Mouse (Mus musculus) heart, adult 18-20 months (tissue): ENCODE results near the gene Mthfd2l. TPM values are rescaled to one million over a fixed set of nuclear protein-coding genes. Genes with fewer than 3 reads are reported as not detected.
A peak's percentile ranks its signal among the peaks of the same experiment; 100 is the strongest.

Source experiments
- DNase-seq, 2 experiments: peaks; one replicate each; pipeline ENCODE4 v3.0.0; 2021 to 2022; ENCODE audit warnings: mixed read lengths in 1 of 2
- total RNA-seq, 2 experiments: library from RNA; stranded (reverse); gene quantifications; 2 replicates each; pipeline ENCODE4 v1.2.3; 2021

Gene Mthfd2l
- total RNA-seq, 2 experiments from 2014 or later = 8.3 to 11.1 TPM

DNA sequence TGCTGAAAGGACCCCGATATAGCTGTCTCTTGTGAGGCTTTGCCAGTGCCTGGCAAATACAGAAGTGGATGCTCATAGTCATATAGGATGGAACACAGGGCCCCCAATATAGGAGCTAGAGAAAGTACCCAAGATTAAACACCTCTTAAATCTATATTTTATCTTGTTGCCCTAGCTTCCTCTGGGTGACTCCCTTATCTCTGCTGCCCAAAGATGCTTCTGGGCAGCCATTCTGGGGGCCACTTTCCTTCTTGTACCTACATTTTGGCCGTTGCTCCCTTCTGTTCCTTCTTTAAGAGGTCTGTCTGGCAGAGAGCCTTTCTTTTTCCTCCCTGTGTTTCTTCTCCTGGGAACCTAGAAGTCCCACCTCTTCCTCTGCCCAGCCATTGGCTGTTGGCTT, 14.5 kb downstream of the Mthfd2l start:
- DNase-seq = no peak

DNA sequence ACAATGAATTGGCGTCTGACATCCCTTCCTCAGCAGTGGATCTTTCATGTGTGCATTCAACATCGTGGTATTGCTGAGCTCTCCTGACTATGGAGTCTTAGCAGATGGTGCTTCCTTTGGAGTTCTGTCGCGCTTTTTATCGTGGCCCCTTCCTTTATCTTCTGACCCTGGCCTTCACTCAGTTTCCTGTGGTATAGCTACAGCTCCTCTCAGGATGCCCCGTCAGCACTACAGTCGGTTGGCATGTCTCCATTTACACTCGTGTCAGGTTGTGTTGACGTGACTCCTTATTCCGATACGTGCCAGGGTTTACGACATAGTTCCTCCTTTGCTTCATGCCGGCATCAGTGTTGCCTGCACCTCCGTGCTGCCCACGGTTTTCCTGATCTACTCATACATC, 18.6 kb downstream of the Mthfd2l start:
- DNase-seq = no peak

DNA sequence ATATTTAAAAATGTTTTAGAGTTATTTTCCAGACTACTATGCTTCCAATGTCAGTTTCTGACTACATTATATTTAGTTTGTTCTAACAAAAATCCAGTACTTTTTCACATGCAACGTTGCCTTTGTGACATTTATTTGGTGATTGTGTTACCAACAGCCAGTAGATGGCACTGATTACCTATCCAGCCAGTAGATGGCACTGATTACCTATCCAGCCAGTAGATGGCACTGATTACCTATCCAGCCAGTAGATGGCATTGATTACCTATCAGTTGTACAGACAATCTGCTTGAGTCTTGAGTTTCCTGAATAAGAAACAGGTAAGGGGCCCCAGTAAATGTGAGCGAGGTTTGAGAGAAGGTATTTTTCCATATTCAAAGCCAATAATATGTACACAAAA, 20.6 kb downstream of the Mthfd2l start:
- DNase-seq = peak; percentile 22 to 37

DNA sequence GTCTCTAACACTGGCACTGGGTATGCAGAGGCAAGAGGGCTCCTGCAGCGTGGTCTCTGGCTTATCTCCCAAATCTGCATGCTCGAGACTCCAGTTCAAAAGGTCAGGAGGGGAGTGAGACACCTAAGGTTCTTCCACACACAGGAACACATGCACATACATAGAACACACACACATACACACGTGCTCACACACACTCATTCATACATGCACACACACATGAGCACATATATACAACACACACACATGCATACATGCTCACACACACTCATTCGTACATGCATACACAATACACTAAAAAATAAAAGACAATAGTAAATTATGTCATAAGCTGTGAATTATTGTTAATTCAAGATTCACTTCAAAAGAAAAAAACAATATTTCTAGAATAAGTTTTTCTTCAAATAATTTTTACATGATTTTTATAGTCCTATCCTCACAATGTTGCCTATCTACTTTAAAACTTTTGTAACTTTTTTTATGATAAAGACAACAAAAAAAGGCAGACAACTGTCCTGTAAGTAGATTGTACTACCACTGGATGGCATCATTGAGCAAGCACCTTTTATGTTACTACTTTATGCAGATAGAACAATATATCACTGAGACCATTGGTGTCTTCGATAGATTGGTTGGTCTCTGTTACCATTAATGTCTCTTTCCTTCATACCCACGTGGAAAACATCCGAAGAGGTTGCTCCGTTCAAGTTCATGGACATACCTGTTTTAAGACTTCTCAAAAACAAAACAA, 22.0 kb downstream of the Mthfd2l start:
- DNase-seq = no peak

DNA sequence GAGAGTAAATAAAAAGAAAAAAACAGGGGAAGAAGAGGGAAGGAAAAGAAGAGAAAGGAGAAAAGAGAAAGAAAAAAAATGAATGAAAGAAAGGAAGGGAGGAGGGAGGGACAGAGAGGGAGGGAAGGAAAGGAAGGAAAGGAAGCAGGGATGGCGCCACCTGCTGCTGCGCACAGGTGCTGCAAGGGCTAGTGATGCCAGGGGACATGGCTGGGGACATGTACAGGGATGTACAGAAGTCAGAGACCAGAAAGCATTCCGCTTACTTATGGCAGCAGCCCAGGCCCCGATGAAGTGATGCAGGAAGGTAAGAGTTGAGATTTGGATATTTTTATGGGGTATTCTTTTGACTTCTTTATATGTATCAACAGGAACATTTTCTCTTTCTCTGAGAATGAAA, 33.4 kb downstream of the Mthfd2l start:
- no peak for DNase-seq

DNA sequence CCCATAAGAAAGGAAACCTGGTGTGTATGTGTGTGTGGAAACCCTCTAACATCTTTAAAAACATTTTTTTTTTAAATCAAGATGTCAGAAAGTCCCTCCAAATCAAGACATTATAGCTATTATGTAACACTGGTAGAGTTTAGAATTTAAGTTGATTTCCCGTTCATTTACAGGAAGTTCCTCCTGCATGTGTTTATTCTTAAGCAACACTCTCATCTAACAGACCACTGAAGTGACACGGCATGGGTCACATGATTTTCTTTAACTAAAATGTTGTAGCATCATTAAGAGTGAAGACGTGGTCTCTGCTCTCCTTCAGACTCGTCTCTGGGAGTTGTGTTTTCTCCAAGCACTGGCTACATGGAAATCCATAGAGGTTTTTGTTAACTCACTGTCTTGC, 33.8 kb downstream of the Mthfd2l start:
- DNase-seq = no peak

DNA sequence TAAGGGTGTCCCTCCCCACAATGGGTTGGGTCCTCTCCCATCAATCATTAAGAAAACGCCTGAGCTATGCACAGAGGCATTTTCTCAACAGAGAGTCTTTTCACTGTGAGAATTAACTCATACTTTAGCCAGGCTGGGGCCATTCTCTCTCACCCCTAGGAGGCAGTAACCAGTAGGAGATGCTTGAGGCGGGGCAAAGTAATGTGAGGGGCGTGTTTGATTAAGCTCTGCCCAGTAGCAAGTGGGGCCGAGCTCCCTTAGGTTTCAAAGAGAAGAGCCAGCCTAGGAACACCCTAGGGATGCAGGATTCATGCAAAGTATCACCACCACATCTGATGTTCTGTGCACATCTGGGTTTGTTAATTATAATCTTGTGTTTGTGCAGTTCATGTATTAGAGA, 34.5 kb downstream of the Mthfd2l start:
- DNase-seq = no peak

DNA sequence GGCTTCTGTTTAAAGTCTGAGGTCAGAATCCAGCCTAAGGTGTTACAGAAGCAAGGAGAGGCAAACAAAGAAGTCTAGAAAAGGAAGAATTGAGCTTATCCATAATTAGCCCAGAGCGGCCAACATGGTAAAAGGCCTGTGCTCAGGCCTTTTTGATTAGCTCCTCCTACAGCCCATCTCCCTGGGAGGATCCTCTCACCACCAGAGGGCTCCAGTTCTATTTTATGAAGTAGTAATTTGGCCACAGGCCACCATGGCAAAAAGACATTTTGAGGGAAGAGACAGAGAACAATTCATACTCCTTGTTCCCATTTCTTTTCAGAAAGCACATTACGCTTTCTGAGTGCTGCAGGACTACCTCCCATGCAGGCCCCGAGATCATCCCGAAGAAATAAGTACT, 46.3 kb downstream of the Mthfd2l start:
- peak; percentile 72 to 85 for DNase-seq

DNA sequence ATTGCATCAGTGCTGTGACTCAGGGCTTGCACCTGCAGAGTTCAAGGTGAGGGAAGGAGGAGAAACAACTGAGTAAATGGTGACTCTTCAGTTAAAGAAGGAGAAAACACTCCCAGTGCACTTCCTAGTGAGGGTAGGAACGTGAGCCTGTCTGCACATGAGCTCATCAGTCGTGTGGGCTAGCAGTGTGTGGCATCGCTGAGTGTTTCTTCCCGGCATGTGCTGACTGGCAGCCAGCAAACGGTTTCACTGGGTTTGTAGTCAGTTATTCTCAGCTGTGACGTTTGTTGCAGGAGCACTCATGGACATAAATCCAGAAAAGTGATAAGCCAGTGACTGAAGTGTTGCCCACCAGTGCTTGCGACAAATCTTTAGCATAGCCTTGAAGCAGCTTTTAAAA, 49.4 kb downstream of the Mthfd2l start:
- no peak for DNase-seq

DNA sequence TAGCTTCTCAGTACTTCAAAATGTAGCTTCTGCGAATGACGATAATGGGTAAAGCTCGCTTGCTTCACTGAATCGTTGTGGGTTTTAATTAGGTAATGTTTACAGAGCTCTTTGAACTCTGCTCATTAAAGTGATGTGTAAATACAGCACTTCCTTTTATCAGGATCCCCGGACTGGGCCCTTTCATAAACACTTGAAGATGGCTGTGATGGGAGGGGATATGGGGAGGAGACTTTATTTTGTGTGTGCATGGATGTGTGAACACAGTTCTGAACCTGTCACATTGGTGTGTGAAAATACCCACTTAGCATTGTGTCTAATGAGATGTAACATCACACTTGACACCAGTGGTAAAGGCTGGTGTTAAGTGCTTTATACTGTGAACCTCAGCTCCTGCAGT, 56.7 kb downstream of the Mthfd2l start:
- DNase-seq = no peak

DNA sequence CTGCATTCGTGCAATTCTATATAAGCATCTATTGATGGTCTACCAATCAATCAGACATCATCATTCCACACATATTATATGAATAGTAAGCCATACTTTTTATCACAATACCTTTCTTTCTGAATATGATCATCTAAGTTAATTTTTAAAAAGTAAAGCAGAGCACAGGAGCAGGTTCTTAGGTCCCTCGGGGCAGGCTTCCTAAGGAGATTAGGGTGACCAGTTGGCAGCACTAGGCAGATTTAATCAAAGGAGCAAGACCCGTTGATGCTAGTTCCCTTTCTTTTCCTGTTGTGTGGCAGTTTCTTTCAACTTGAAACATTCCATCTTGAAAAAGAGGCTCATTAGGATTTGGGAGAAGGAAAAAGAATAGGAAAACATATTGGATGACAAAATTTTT, 57.2 kb downstream of the Mthfd2l start:
- no peak for DNase-seq

DNA sequence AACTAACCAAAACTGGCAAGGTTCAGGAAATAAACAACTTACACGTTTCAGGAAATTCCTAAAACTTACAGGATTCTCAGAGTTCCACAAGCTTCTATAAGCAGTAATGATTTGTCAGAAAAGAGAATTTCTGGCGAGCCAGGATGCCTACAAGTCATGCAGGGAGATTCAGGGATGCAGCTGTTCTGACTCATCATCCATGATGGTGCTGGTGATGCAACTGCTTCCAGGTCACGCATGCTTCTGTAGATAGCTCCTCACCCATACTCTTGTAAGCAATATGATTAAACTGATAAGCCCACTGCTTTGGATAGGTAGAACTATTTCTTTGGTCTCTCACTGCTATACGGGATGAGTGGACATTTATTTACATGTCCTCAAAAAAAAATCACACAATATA, 57.7 kb downstream of the Mthfd2l start:
- DNase-seq = no peak

DNA sequence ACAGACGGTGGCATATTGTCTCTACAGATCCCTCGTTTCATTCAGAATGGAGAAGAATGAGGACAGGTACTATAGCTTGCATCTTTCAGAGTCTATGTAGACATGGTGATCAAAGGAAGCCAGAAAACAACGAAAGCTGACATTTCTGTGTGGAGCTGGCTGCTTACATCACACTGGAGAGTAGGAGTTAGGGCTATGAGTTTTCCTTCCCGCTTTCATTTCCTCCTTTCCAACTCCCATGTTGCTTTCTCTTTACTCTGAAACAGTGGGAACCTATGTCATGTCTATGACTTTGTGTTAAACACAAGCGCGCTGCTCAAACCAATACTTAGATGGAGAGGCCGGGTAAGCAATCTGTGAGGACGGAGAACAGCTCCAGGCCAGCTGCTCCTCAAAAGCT, 69.0 kb downstream of the Mthfd2l start:
- DNase-seq = peak in 1 of 2 experiments; percentile 2

DNA sequence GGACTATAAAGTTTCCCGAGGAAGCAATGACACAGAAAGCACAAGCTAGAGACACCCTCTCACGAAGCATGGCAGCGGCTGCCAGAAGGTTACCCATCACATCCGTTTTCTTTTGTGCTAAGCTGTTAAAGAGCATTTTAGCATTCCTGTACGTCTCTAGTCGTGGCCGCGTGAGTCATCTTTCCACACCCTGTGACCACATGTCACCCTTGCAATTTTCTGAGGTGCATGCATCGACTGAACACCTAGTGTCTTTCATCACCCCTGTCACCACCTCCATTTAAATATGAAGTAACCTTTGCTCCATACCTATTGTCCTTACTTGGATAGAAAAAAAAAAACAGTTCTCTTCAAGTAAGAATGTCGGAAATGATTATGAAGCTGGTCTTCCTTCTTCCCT, 84.3 kb downstream of the Mthfd2l start:
- no peak for DNase-seq

DNA sequence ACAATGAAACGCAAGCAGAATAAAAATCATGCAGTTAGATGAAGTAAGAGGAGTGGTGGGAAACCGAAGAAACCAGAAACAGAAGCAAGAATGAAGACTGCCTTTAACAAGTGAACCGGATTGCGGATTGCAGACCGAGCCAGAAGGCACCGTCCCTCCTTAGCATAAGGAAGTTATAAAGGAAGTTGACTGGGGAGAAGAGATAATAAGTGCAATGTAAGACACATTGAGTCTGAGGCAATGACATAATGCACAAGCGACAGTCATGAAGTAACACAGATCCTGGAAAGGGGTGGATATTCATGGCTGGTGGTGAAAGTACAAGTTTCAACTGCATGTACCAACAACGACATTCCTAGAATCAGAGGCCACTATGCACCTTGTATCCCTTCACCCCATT, 92.2 kb downstream of the Mthfd2l start:
- DNase-seq = no peak

DNA sequence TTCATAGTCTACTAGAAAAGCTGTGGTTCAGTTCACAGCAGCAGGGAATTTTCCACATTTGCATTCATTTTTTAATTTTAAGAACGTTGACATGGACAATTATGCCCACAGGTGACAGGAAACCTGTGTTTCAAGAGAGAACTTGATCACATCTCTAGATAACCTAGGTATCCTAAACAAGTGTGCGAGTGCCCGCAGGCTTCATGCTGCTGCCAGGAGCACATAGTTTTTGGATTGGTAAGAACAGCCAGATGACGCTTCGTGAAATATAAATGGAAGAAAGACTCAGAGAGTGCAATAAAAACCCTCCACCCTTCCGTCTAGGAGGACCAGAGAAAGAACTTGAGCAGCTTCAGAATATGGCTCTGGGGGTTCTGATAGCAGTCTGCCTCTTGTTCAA, 96.2 kb downstream of the Mthfd2l start, which contains the start of gene Epgn:
Gene Epgn (plus strand): TSS at position 301 of the 400 bp plus-strand sequence.
- DNase-seq = no peak

DNA sequence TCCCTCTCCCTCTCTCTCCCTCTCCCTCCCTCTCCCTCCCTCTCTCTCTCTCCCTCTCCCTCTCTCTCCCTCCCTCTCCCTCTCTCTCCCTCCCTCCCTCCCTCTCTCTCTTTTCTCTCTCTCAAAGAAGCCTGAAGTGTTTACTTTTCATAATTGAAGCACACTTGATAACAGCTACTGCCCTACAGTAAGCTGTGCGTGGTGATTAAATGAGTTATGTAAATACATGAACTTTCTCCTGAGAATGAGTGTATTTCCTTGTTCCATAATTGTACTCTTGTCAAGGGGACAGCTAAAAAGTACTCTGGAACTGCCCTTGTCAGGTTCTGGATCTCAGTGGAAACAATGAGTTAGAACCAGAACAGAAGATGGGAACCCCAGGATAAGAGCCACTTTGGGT, 96.9 kb downstream of the Mthfd2l start:
- DNase-seq = no peak

DNA sequence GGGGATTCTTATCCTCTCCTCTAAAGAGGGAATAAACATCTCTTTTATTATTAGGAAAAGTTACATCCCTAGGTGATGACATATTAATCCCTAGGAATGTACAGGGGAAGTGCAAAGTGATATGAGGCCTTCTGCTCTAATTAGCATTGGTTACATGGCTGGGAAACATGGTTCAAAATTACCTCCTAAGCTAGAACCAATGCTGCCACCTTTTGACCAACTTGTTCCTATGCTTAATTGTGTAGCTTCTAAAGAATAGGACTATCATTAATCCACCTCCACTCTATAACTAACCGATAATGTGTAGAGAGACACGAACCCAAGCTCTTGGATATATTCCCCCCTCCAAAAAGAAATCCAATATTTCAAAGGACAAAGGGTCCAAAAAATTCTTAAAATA, 99.7 kb downstream of the Mthfd2l start:
- DNase-seq = no peak

DNA sequence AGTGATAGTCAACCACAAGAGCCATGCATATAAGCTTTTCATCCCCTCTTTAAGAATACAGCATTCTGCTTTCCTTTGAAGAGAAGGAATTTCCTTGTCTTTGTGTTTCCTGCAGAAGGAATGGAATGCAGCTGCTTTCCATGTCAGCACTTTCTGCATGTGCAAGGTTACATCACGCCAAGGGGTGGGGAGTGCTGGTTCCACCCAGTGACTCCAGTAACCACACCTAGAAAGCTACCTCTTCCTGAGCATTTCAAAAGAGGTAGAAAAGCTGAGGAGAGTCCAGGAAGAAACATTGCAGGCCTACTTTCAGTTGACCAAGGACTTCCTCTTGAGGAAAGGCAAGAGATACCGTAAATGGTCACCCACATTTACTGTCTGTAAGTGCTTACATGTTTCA, 104.4 kb downstream of the Mthfd2l start:
- DNase-seq = peak; percentile 7 to 10

DNA sequence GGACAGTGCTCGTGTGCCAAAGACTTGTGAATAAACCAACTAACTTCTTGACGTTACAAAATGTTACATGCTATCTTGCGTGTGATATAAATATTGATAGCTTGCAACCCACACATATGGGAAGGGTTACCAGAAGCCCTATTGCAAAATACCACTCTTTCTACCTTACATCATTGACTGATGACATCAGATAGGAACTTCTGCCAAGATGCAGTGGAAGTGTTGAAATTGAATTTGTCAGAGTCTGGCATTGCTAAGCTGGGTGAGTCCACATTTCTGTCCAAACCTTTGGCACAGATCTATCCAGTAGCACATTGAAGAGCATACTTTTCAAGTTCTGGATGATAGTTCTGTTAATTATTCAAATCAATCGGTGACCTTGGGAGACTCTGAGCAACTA, 105.7 kb downstream of the Mthfd2l start:
- DNase-seq = peak; percentile 32 to 50

DNA sequence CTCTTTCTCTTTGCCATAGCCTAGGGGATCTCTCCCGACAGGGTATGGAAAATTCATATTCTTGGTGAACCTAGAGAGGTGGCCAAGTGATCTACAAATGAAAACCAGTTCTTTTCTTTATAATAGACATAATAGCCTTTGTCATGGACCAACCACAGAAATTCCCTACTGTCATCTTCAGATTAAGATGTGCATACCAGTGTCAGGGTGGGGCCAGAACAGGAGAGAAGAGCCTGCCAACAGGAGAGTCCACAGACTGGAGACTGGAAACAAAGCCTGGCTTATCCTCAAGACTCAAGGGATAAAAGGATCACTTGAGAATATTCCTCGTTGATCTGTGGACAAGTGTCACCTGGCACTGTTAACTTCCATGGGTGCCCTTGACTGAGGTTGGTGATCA, 106.8 kb downstream of the Mthfd2l start:
- no peak for DNase-seq

DNA sequence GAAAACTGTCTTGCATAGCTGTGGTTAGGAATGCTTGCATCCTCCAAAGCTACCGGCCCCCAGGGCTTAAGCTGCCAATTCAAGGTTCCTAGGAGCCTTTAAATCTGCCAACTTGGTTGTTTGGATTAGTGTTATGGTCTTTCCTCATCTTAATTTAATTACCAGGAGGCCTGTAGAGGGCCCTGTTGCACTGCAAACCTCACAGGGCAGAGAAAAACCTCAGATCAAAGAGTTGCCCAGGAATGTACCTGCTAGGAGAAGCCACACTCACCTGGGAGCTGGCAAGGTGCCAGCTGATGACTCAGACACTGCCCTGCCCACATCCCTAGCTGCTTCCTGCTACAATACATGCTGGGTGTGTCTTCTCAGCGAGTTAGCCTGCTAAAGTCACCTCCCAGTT, 107.6 kb downstream of the Mthfd2l start:
- DNase-seq = peak; percentile 11 to 14

DNA sequence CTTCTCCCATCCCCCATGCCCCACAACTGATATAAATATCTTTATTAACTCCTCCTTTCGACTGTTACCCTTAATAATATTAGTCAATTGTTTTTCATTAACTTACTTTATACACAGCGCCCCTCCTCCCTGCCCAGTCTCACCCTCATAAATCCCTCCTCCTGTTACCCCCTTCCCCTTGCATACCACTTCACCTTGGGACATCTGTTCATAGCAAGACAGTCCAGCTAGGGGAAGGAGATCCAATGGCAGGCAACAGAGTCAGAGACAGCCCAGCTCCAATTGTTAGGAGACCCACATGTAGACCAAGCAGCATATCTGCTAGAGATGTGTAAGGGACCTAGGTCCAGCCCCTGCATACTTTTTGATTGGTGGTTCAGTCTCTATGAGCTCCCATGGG, 108.0 kb downstream of the Mthfd2l start:
- DNase-seq = no peak

DNA sequence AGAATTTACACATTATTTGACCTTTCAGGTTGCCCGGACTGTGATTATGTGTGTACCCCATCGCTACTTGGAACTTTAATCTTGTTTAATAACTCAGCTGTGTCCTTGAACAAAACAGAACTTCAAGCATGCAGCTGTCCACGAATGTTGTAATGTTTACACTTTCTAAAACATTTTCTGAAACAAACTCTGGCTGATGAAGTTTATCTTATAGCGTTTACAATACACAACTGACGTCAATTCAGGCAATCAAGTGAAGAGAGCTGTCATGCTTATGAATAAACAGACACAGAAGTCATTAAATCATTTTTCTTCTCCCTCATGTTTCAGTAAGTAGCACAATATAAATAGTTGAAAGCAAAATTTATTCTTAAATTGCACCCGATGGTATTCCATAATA, 117.1 kb downstream of the Mthfd2l start:
- no peak for DNase-seq

DNA sequence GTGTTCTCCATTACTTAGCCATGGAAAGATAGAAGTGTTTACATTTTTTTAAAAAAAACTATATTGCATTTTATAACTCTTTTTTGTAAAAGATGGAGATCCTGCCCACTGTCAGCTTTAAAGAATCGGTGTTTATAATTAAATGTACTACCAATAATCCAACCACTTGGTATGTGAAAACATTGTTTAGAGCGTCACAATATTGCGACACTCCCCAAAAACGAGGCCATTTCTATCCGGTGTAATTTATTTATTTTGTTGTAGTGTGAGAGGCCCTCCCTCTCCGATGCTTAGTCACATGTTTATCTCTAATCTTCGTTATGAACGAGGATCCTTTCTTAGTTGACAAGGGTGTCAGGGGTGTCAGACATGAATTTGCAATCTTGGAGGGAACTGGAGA, 117.5 kb downstream of the Mthfd2l start:
- no peak for DNase-seq
